Mouse (Mus musculus) hindbrain, embryonic 12.5 days (tissue): Measurements from ENCODE around the gene Plcg1. TPM values are rescaled to one million over a fixed set of nuclear protein-coding genes. Genes with fewer than 3 reads are reported as not detected.

Experiments
- ATAC-seq: fragments of 200-750 bp; cut with Nextera tagmentation; 2 replicates; pipeline ENCODE4 v1.8.0; 2017; ENCODE audit warnings: moderate TSS enrichment; ENCODE audit not compliant: low FRiP score
- H3K27ac ChIP-seq: fragments of 300-500 bp; sonication (generic); 2 replicates; pipeline ENCODE4 v1.5.1; 2016; ENCODE audit warnings: mild to moderate bottlenecking
- H3K27me3 ChIP-seq: fragments of 300-500 bp; sonication (generic); 2 replicates; pipeline ENCODE4 v1.6.1; 2016; ENCODE audit warnings: mild to moderate bottlenecking
- H3K36me3 ChIP-seq: fragments of 300-500 bp; sonication (generic); 2 replicates; pipeline ENCODE4 v1.6.1; 2016; ENCODE audit warnings: mild to moderate bottlenecking
- H3K4me1 ChIP-seq: fragments of 300-500 bp; sonication (generic); 2 replicates; pipeline ENCODE4 v1.6.1; 2016
- H3K4me2 ChIP-seq: fragments of 300-500 bp; sonication (generic); replicated peaks from 2 replicates; pipeline ENCODE4 v1.6.1; 2016; ENCODE audit warnings: mild to moderate bottlenecking
- H3K4me3 ChIP-seq: fragments of 300-500 bp; sonication (generic); 2 replicates; pipeline ENCODE4 v1.5.1; 2016; ENCODE audit warnings: mild to moderate bottlenecking
- H3K9ac ChIP-seq: fragments of 300-500 bp; sonication (generic); 2 replicates; pipeline ENCODE4 v1.6.1; 2016; ENCODE audit warnings: mild to moderate bottlenecking, moderate library complexity
- H3K9me3 ChIP-seq: fragments of 300-500 bp; sonication (generic); replicated peaks from 2 replicates; pipeline ENCODE4 v1.6.1; 2016; ENCODE audit warnings: mild to moderate bottlenecking
- WGBS: fragments of 180-500 bp; shearing (Covaris S2); methylation state at CpG from one replicate; pipeline ENCODE4 v1.1.7; 2016; 5-methylcytosine and 5-hydroxymethylcytosine counted together
- polyA plus RNA-seq: library from polyadenylated mRNA; unstranded; fragments of >200 nt; fragmentation: Nextera tagmentation; extraction: Ambion mirVana; gene quantifications from 2 replicates; pipeline ENCODE4 v1.2.1, GENCODE M21; 2016

Plcg1 gene
- polyA plus RNA-seq, 1 experiment from 2014 or later: 119 TPM

DNA sequence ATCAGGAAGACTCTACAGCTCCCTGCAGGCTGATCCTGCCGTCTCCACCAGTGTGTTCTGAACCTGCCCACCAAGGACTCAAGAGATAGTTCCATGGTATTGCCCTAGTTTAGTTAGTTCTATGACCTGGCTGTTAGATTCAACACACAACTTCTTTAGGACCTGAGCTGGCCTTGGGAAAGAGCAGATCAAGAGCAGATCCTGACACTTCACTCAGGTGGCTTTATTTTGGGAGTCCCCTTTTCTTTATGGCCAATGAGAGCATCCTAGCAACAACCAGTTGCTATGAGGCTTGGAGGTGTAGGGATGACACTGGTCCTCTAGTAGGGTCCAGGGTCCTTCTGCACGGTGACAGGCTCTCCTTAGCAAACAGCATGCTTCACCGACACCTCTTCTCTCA lies 34.0 kb downstream of the Plcg1 start:
- no peaks in the 10 kb centered on the region for H3K9me3 ChIP-seq
- no peaks in the 10 kb centered on the region for H3K4me1 ChIP-seq
- peaks cover 67% of the 10 kb centered on the region for H3K36me3 ChIP-seq
- no peak overlapping the region for H3K4me3 ChIP-seq
- no peak overlapping the region for H3K27ac ChIP-seq
- H3K9ac ChIP-seq: no peak overlapping the region
- no peak overlapping the region for H3K4me2 ChIP-seq
- ATAC-seq: no peak
- 75% methylated on average over 3 of the region's 3 CpGs for WGBS
- H3K27me3 ChIP-seq: no peaks in the 10 kb centered on the region

DNA sequence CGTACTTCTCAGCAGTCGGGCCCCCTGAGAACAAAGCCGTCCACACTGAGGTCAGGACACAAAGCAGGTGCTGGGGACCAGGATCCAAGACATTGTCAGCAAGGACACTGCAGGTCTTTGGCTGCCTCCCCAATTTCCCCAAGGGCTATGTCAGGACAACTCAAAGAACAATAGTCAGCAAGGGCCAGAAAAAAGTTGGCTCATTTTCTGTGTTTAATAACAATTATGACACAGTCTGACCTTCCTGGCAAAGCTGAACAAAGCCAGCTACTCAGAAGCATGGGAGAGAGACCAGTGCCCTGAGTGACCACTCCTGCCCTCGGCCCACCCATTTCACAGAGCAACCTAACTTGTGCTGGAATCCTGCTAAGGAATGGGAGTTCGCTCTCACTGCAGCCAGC lies 35.3 kb downstream of the Plcg1 start:
- ATAC-seq: no peak
- no peaks in the 10 kb centered on the region for H3K9me3 ChIP-seq
- no peak overlapping the region for H3K4me3 ChIP-seq
- no peaks in the 10 kb centered on the region for H3K27me3 ChIP-seq
- H3K4me2 ChIP-seq: no peak overlapping the region
- WGBS: 77% methylated on average over 5 of the region's 5 CpGs
- no peak overlapping the region for H3K27ac ChIP-seq
- H3K9ac ChIP-seq: no peak overlapping the region
- H3K36me3 ChIP-seq: peaks cover 55% of the 10 kb centered on the region
- H3K4me1 ChIP-seq: no peaks in the 10 kb centered on the region

DNA sequence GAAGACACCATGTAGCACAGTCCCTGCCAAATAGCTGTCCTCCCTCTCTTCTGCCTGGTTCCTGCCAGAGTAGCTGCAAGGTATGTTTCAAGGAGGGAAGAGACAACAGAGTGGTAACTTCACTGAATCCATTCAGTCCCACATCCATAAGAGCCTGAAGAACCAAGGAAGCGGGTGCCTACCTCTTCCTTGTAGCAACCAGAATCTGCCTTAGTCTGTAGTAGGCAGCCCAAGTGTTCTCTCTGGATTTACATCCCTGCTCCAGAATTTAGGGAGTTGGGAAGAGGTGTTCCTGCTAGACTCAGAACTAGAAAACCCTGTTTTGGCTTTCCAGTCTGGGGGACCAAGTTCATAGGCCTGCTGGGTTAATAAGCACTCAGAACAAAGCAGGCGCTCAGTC lies 36.1 kb downstream of the Plcg1 start:
- no peak overlapping the region for H3K4me3 ChIP-seq
- H3K4me1 ChIP-seq: no peaks in the 10 kb centered on the region
- H3K9me3 ChIP-seq: no peaks in the 10 kb centered on the region
- no peak for ATAC-seq
- H3K4me2 ChIP-seq: no peak overlapping the region
- H3K27ac ChIP-seq: no peak overlapping the region
- H3K27me3 ChIP-seq: no peaks in the 10 kb centered on the region
- WGBS: 97% methylated on average over 2 of the region's 2 CpGs
- no peak overlapping the region for H3K9ac ChIP-seq
- H3K36me3 ChIP-seq: peaks cover 46% of the 10 kb centered on the region

DNA sequence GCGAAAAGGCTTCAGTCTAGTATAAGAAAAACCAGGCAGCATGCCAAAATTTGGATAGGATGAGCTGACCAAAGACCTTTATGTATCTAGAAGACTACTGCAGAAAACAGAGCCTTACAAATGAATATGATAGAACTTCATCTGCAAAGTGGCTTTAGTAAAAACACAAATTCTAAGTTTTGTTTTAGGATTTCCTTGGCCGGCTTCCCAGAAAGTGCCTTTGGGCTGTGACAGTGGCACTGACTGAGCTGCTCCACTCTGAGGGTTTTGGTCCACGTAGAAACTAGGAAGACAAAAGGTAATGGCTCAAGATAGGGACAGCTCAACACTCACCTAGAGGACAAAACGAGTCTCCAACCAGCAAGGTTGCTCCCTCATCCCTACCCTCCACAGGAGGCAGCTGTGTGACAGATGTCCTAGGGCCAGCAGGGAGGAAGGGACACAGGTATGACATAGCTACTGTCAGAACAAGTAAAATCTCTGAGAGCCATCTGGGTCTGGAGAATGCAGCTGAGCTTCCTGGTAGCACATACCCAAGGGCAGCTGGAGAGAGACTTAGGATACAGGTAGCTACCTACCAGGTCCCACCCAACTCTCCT lies 37.1 kb downstream of the Plcg1 start:
- Histone ChIP-seq H3K9ac (no peak overlapping the region), H3K4me2 (no peak overlapping the region), H3K27ac (no peak overlapping the region), H3K4me3 (no peak overlapping the region), H3K4me1 (no peaks in the 10 kb centered on the region), H3K36me3 (peaks cover 36% of the 10 kb centered on the region), H3K9me3 (no peaks in the 10 kb centered on the region), H3K27me3 (no peaks in the 10 kb centered on the region)
- WGBS: 84% methylated on average over 4 of the region's 4 CpGs
- ATAC-seq: no peak

DNA sequence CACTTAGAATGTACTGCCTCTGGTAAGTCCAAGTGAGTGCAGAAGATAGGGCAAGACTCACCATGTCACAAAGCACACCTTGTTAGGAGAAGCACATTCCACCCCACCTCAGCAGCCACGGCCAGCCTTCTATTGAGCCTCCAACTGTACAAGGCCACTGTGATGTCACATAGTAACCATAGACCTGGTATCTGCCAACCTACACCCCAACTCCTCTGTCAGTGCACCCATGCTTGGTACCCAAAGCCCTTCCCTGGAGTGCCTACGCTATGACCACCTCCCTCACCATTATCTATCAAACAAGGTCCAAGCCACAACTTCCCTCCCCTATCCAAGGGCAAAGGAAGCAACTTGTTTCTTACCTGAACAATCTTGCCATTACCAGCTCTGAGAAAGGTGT lies 37.9 kb downstream of the Plcg1 start:
- peaks cover 29% of the 10 kb centered on the region for H3K36me3 ChIP-seq
- no peaks in the 10 kb centered on the region for H3K9me3 ChIP-seq
- no peak for ATAC-seq
- H3K9ac ChIP-seq: no peak overlapping the region
- H3K4me1 ChIP-seq: no peaks in the 10 kb centered on the region
- 98% methylated on average over 2 of the region's 2 CpGs for WGBS
- no peaks in the 10 kb centered on the region for H3K27me3 ChIP-seq
- no peak overlapping the region for H3K27ac ChIP-seq
- no peak overlapping the region for H3K4me3 ChIP-seq
- H3K4me2 ChIP-seq: no peak overlapping the region

DNA sequence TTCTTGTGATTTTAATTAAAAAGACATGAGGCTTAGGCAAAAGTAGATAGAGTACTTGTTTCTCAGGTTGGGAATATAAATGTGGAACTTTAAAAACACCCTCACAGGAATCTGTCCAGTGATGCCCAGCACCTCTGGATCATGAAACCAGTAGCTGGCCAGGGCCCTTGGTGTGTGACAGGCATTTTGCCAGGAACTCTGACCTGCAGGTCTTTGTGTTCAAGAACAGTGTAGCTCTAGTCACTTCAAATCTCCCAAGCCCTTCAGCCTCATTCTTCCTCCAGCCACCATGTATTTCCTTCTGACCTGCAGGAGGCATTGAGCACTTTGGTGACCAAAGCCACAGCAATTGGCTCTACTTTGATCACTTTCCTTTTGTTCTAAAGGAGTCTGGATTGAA lies 39.3 kb downstream of the Plcg1 start:
- H3K4me2 ChIP-seq: no peak overlapping the region
- no peak for ATAC-seq

DNA sequence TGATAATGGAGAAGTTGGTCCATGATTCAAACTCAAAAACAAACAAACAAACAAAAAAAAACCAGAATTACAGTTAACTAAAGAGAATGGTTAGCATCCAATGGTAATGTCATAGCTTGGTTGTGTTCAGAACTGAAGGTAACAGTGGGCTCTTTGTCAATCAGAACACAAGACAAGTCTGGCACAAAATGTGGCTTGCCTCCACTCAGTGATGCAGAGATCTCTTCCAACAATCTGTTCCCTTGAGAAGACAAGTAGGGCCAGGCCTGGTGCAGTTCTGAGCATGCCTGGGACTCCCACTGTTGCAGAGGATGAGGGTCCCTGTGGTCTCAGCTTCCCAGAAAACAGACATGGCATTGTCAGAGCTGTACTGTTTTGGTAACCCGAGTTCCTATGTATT lies 39.8 kb downstream of the Plcg1 start:
- H3K4me3 ChIP-seq: no peak overlapping the region
- peaks cover 16% of the 10 kb centered on the region for H3K36me3 ChIP-seq
- H3K27ac ChIP-seq: no peak overlapping the region
- no peaks in the 10 kb centered on the region for H3K4me1 ChIP-seq
- WGBS: 82% methylated on average over 1 of the region's 1 CpGs
- H3K4me2 ChIP-seq: no peak overlapping the region
- no peak for ATAC-seq
- H3K9ac ChIP-seq: no peak overlapping the region
- H3K9me3 ChIP-seq: no peaks in the 10 kb centered on the region
- no peaks in the 10 kb centered on the region for H3K27me3 ChIP-seq

More for the DNA sequence above, 39.3 kb downstream of the Plcg1 start:
- Histone ChIP-seq H3K4me1 (no peaks in the 10 kb centered on the region), H3K36me3 (peaks cover 20% of the 10 kb centered on the region), H3K27ac (no peak overlapping the region), H3K9ac (no peak overlapping the region), H3K4me3 (no peak overlapping the region), H3K27me3 (no peaks in the 10 kb centered on the region), H3K9me3 (no peaks in the 10 kb centered on the region)

DNA sequence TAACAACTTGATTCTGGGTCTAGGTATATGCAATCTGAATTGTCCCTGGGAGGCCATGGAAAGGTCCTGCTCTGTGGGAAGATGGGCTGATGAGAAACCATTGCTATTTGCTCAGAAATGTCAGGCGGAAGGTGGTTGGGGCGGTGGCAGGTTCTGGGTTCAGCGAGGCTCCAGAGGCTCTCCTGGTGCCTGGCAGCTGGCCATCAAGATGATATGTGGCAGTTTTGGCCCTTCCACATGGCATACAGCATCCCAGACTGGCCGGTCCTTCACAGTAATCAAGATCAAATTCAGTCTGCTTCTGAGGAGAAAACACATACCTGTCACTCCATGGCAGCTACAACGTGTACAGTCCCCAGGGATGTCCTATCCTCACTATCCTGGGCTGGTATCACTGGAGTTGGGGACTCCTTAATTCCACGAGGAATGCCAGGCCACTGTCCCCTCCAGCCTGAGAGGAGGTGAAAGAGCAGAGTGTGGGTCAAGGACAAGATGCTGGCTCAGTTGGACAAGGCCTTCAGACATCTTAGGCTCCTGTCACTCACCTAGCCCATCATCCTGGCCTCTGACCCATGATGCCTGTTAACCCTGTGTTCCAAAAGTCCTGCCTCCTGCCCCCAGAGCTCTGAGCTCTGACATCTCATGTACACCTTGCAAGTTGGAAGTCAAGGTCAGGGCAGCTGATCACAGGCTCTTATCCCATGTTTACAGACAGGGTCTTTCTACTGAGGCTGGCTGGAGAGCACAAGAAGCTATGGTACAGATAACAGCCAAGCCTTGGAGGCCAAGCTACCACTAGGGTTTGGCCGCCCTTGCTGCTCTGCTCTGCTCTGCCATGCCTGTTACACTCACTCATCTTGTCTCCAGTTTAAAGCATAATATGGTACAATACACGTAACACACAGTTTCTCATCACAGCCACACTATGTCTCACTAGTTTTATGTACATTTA lies 40.5 kb downstream of the Plcg1 start:
- no peaks in the 10 kb centered on the region for H3K27me3 ChIP-seq
- no peak for ATAC-seq

DNA sequence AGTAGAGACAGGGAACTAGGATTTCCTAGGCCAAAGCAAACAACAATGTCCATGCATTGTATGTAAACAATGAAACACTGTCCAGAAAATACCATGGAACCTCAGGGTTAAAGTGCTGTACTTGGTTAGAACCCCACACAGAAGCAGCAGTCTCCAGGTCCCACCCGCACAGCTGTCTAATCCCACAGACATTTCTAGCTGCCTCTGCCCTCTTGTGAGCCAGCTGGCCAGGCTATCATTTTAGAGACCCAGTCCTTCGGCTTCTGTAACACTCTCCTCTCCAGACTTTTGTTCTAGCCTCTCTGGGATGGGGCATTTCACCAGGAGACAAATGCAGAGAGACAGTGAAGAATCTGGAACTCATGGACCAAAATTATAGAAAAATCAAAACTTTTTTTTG lies 46.9 kb downstream of the Plcg1 start:
- peaks cover 15% of the 10 kb centered on the region for H3K36me3 ChIP-seq
- H3K4me1 ChIP-seq: no peaks in the 10 kb centered on the region
- no peak overlapping the region for H3K27ac ChIP-seq
- no peaks in the 10 kb centered on the region for H3K27me3 ChIP-seq
- no peak overlapping the region for H3K9ac ChIP-seq
- ATAC-seq: no peak
- no peak overlapping the region for H3K4me2 ChIP-seq
- H3K9me3 ChIP-seq: no peaks in the 10 kb centered on the region
- H3K4me3 ChIP-seq: no peak overlapping the region
- WGBS: 89% methylated on average over 2 of the region's 2 CpGs

More for the DNA sequence above, 40.5 kb downstream of the Plcg1 start:
- Histone ChIP-seq H3K9ac (no peak overlapping the region), H3K36me3 (peaks cover 13% of the 10 kb centered on the region), H3K4me2 (no peak overlapping the region), H3K4me3 (no peak overlapping the region), H3K4me1 (no peaks in the 10 kb centered on the region), H3K27ac (no peak overlapping the region), H3K9me3 (no peaks in the 10 kb centered on the region)
- WGBS: 88% methylated on average over 8 of the region's 8 CpGs

DNA sequence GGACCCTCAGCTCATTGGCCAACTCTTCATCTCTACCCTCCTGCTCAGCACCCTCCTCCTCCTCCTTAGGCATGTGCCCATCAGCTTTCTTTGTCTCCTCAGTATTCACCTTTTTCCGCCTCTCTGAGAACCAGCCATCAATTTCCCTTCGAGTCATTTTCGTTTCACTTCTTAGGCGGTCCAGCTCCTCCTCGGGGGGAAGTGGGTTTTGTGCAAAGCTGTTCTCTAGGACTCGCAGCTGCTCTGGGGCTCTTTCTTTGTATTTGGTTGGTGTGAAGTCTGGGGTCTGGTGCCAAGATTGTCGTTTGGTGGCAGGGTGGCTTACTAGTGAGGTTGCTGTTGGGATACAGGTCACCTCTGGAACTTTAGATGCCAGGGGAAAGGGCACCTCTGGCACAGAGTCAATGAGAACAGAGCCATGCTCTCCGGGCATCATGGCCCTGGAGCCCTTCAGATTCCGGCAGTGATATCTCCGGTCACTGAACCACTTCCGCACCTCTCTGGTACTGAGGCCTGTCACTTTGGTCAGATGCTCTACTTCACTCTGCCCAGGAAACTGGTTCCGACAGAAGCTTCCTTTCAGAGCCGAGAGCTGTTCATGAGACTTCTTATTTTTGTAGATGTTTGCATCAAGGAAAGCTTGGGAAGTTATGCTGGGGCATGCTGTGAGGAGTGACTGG lies 49.2 kb downstream of the Plcg1 start:
- H3K4me2 ChIP-seq: no peak overlapping the region
- H3K27me3 ChIP-seq: no peaks in the 10 kb centered on the region
- no peak overlapping the region for H3K27ac ChIP-seq
- no peaks in the 10 kb centered on the region for H3K9me3 ChIP-seq
- no peaks in the 10 kb centered on the region for H3K4me1 ChIP-seq
- 90% methylated on average over 13 of the region's 13 CpGs for WGBS
- no peak overlapping the region for H3K9ac ChIP-seq
- no peak overlapping the region for H3K4me3 ChIP-seq
- no peak for ATAC-seq
- H3K36me3 ChIP-seq: peaks cover 15% of the 10 kb centered on the region

DNA sequence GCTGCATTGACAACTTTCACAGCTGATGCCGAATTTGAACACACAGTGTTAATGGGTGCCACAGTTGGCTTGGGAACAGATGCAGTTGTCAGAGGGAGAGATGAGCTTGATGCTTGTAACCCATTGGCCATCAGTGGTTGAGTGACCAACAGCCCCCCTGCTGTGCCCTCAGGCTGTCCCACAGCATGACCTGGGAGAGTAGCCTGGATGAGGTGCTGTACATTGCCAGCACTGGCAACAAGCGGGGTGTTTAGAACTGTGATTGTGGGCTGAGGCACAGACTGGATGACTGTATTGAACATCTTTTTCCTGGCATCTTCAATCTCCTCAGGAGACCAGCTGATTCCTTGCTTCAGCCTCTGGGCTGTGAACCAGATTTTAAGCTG lies 49.7 kb downstream of the Plcg1 start:
- 96% methylated on average over 2 of the region's 2 CpGs for WGBS
- no peak for ATAC-seq
- H3K4me3 ChIP-seq: no peak overlapping the region

DNA sequence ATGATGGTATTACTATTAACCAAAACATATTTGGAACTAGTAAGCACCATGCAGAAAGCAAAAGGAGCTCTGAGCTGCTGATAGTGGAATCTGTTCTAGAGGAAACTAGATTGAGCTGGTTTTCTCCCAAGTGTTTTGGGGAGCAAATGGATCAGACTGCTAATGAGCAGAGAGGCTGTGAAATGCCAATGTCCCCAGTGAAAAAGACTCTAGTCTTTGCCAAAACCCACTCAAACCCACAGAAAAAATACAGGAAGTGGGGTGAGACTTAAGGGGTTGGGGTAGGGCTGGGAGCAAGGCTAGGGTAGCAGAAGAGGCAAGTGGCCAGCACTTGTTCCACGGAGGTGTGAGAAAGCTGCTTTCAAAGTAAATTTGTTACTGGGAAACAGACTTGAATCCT lies 55.2 kb downstream of the Plcg1 start:
- H3K9ac ChIP-seq: no peak overlapping the region
- no peak overlapping the region for H3K27ac ChIP-seq
- H3K9me3 ChIP-seq: no peaks in the 10 kb centered on the region
- ATAC-seq: no peak
- H3K4me1 ChIP-seq: no peaks in the 10 kb centered on the region
- no peak overlapping the region for H3K4me3 ChIP-seq
- no peak overlapping the region for H3K4me2 ChIP-seq
- 0 out of 2 replicates have a peak, but pooled peaks cover 4% of the 10 kb centered on the region for H3K36me3 ChIP-seq
- WGBS: 86% methylated on average over 1 of the region's 1 CpGs
- H3K27me3 ChIP-seq: no peaks in the 10 kb centered on the region

More for the DNA sequence above, 49.7 kb downstream of the Plcg1 start:
- no peak overlapping the region for H3K9ac ChIP-seq
- H3K27me3 ChIP-seq: no peaks in the 10 kb centered on the region
- H3K36me3 ChIP-seq: peaks cover 15% of the 10 kb centered on the region
- H3K4me2 ChIP-seq: no peak overlapping the region
- no peaks in the 10 kb centered on the region for H3K4me1 ChIP-seq
- H3K9me3 ChIP-seq: no peaks in the 10 kb centered on the region
- H3K27ac ChIP-seq: no peak overlapping the region
